Mouse (Mus musculus): ENCODE results near the gene Myl6. TPM values are rescaled to one million over a fixed set of nuclear protein-coding genes. Genes with fewer than 3 reads are reported as not detected.

The Myl6 gene
- total RNA-seq, 1 experiment from 2014 or later, result 1,334 TPM

DNA sequence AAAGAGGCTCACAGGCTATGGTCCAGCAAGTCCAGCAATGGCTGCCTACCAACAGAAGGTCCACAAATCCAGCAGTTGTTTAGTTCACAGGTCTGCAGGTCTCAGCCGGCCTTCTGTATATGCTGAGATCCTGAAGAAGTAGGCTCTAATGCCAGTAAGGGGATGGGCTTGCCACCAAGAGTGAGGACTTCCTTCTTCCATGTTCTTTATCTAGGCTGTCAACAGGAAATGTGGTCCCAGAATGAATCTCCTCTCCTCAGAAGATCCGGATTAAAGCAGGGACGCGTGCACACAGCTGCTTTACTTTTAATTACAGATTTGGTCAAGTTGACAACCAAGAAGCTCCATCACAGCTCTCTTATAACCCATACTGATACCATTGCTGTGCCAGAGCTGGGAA is 48.5 kb downstream of the Myl6 start:
- ATAC-seq (ENCODE audit: extremely low read depth, insufficient number of reproducible peaks, low FRiP score, poor library complexity, severe bottlenecking), result no peak

DNA sequence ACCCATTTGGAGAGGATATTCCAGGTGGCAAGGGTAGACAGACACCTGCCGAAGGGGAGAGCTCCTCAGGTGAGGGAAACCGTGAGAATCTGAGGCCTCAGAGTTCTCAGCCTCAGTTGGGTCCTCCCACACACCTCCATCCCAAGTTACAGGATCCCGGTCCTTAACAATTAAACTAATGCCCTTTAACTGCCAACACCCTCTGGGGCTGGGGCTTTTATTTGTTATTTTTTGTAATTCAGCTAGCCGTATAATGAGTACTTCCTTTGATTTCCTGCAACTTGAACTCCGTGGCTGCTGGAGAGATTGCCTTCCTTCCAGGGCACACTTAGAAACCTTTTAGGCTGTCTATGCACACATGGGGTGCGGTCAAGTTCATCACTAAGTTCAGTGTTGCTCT is 49.6 kb downstream of the Myl6 start:
- no peak for ATAC-seq (ENCODE audit: extremely low read depth, insufficient number of reproducible peaks, low FRiP score, poor library complexity, severe bottlenecking)

DNA sequence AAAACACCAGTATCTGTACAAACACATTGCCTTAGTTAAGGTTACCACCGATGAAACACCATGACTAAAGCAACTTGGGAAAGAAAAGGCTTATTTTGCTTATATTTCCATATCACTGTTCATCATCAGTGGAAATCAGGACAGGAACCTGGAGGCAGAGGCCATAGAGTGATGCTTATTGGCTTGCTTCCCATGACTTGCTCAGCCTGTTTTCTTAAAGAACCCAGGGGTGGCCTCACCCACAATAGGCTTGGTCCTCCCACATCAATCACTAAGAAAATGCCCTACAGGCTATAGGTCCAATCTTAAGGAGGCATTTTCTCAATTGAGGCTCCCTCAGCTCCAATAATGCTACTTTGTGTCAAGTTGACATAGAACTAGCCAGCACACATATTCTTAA is 51.2 kb downstream of the Myl6 start:
- ATAC-seq (ENCODE audit: extremely low read depth, insufficient number of reproducible peaks, low FRiP score, poor library complexity, severe bottlenecking), result no peak

DNA sequence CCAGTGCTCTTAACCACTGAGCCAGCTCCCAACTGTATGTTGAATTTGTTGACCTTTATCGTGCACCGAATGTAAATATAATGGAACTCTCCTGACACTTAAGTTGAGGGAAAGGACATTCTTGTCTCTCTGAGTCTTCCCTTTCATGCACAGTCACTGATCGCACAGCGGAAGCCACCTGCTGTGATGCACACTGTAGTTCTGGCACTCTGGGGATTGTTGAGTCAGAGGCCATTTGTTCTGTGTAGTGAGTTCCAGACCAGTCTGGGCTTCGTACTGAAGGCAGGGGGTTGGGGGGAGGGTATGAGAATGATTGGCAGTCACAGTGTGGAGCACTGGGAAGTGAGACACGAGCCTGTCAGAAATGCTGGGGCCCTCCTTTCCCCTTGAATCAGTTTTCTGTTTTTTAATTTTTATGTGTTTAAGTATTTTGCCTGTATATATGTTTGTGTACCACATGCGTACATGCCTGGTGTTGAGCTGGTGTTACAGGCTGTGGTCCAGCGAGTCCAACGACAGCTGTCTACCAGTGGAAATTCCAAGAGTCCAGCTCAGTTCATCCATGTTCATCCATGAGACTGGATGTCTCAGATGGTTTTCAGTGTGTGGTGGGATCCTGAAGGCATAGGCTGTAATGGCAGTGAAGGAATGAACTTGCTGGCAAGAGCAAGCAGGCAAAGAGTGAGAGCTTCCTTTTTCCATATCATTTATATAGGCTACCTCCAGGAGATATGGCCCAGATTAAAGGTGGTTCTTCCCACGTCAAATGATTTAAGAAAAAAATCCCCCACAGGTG is 52.4 kb downstream of the Myl6 start:
- ATAC-seq (ENCODE audit: extremely low read depth, insufficient number of reproducible peaks, low FRiP score, poor library complexity, severe bottlenecking), result no peak

Other genes starting within 250 kb of the Myl6 start
- gene Apon, start 240.0 kb downstream of the Myl6 start, total RNA-seq (2017), result 0.23 TPM in 1 of 2 replicates, not detected in the other
- 2.2 TPM in 1 of 2 replicates, not detected in the other for gene Apof, start 225.5 kb downstream of the Myl6 start, total RNA-seq (2017)
- gene Stat2, start 223.6 kb downstream of the Myl6 start, total RNA-seq (2017), result 65.7 and 74.1 TPM in 2 replicates
- gene Il23a, start 195.4 kb downstream of the Myl6 start, total RNA-seq (2017), result not detected in 2 replicates
- gene Pan2, start 190.8 kb downstream of the Myl6 start, total RNA-seq (2017), result 30.0 and 31.3 TPM in 2 replicates
- 23.6 and 30.7 TPM in 2 replicates for gene Cnpy2, start 171.7 kb downstream of the Myl6 start, total RNA-seq (2017)
- 82.9 and 84.7 TPM in 2 replicates for gene Cs, start 156.4 kb downstream of the Myl6 start, total RNA-seq (2017)
- gene Coq10a, start 125.1 kb downstream of the Myl6 start, total RNA-seq (2017), result 23.1 and 23.6 TPM in 2 replicates
- 16.0 and 16.8 TPM in 2 replicates for gene Ankrd52, start 117.0 kb downstream of the Myl6 start, total RNA-seq (2017)
- not detected in 2 replicates for gene Slc39a5, start 92.9 kb downstream of the Myl6 start, total RNA-seq (2017)
- 43.4 and 46.3 TPM in 2 replicates for gene Nabp2, start 82.7 kb downstream of the Myl6 start, total RNA-seq (2017)
- gene Rnf41, start 82.5 kb downstream of the Myl6 start, total RNA-seq (2017), result 53.8 and 59.5 TPM in 2 replicates
- gene Smarcc2, start 34.9 kb downstream of the Myl6 start, total RNA-seq (2017), result 117 and 119 TPM in 2 replicates
- 0.58 and 2.0 TPM in 2 replicates for gene Myl6b, start 4.5 kb upstream of the Myl6 start, total RNA-seq (2017)
- 158 and 160 TPM in 2 replicates for gene Esyt1, start 31.7 kb upstream of the Myl6 start, total RNA-seq (2017)
- 36.2 and 37.9 TPM in 2 replicates for gene Zc3h10, start 53.6 kb upstream of the Myl6 start, total RNA-seq (2017)
- 1,707 and 2,029 TPM in 2 replicates for gene Rpl41, start 55.2 kb upstream of the Myl6 start, total RNA-seq (2017)
- gene Pa2g4, start 71.8 kb upstream of the Myl6 start, total RNA-seq (2017), result 47.6 and 55.1 TPM in 2 replicates
- gene Erbb3, start 95.5 kb upstream of the Myl6 start, total RNA-seq (2017), result 1.3 and 1.6 TPM in 2 replicates
- 404 and 420 TPM in 2 replicates for gene Rps26, start 132.6 kb upstream of the Myl6 start, total RNA-seq (2017)
- gene Ikzf4, start 151.8 kb upstream of the Myl6 start, total RNA-seq (2017), result 0.35 TPM in 1 of 2 replicates, not detected in the other
- 4.3 and 6.2 TPM in 2 replicates for gene Suox, start 179.9 kb upstream of the Myl6 start, total RNA-seq (2017)
- gene Rab5b, start 202.1 kb upstream of the Myl6 start, total RNA-seq (2017), result 129 and 132 TPM in 2 replicates
- not detected in 2 replicates for gene Pmel, start 210.1 kb upstream of the Myl6 start, total RNA-seq (2017)
- gene Cdk2, start 210.9 kb upstream of the Myl6 start, total RNA-seq (2017), result 38.6 and 40.6 TPM in 2 replicates

Data from neutrophil, adult 5-6 weeks (primary cell).